Mouse (Mus musculus): ENCODE results near the gene Alkbh1. TPM values are rescaled to one million over a fixed set of nuclear protein-coding genes. Genes with fewer than 3 reads are reported as not detected.

The Alkbh1 gene
- polyA plus RNA-seq, 1 experiment: 5.7 TPM

GRCm38 (mm10) chr12:87428885-87429284 is 14.9 kb downstream of the Alkbh1 start:
- Histone ChIP-seq H3K27me3 (ENCODE audit: control insufficient read depth, insufficient read depth, low read length) (no peaks in the 10 kb centered on the region), H3K4me1 (ENCODE audit: control insufficient read depth, insufficient read depth, insufficient read length, low read length) (no peaks in the 10 kb centered on the region), H3K36me3 (ENCODE audit: control insufficient read depth, insufficient read depth, low read length) (peaks cover 73% of the 10 kb centered on the region), H3K27ac (ENCODE audit: insufficient read depth, low read depth, low read length) (no peak overlapping the region), H3K4me3 (ENCODE audit: low read depth, low read length) (no peak overlapping the region)
- TF ChIP-seq CTCF (IDR thresholded peaks at IDR 0.05; ENCODE audit: extremely low read depth, insufficient read length, insufficient replicate concordance, low read depth, low read length): no peak
- no peak for TF ChIP-seq POLR2A (IDR thresholded peaks at IDR 0.05; ENCODE audit: low read depth, low read length)
- 65% methylated on average over 8 of the region's 8 CpGs for WGBS

GRCm38 (mm10) chr12:87428295-87428694 is 15.5 kb downstream of the Alkbh1 start:
- Histone ChIP-seq H3K27ac (ENCODE audit: insufficient read depth, low read depth, low read length) (no peak overlapping the region), H3K36me3 (ENCODE audit: control insufficient read depth, insufficient read depth, low read length) (peaks cover 72% of the 10 kb centered on the region), H3K27me3 (ENCODE audit: control insufficient read depth, insufficient read depth, low read length) (no peaks in the 10 kb centered on the region), H3K4me3 (ENCODE audit: low read depth, low read length) (no peak overlapping the region), H3K4me1 (ENCODE audit: control insufficient read depth, insufficient read depth, insufficient read length, low read length) (no peaks in the 10 kb centered on the region)
- TF ChIP-seq POLR2A (IDR thresholded peaks at IDR 0.05; ENCODE audit: low read depth, low read length) (no peak), CTCF (IDR thresholded peaks at IDR 0.05; ENCODE audit: extremely low read depth, insufficient read length, insufficient replicate concordance, low read depth, low read length) (no peak)
- WGBS: 75% methylated on average over 2 of the region's 2 CpGs

- Histone ChIP-seq H3K27ac (ENCODE audit: insufficient read depth, low read depth, low read length) (no peak overlapping the region), H3K36me3 (ENCODE audit: control insufficient read depth, insufficient read depth, low read length) (peaks cover 57% of the 10 kb centered on the region), H3K4me3 (ENCODE audit: low read depth, low read length) (no peak overlapping the region), H3K27me3 (ENCODE audit: control insufficient read depth, insufficient read depth, low read length) (no peaks in the 10 kb centered on the region), H3K4me1 (ENCODE audit: control insufficient read depth, insufficient read depth, insufficient read length, low read length) (no peaks in the 10 kb centered on the region)
- TF ChIP-seq CTCF (IDR thresholded peaks at IDR 0.05; ENCODE audit: extremely low read depth, insufficient read length, insufficient replicate concordance, low read depth, low read length): no peak
- TF ChIP-seq POLR2A (IDR thresholded peaks at IDR 0.05; ENCODE audit: low read depth, low read length): no peak
- 91% methylated on average over 5 of the region's 5 CpGs for WGBS
These were observed 17.3 kb downstream of the Alkbh1 start for GRCm38 (mm10) chr12:87426354-87427031.

- Histone ChIP-seq H3K4me3 (ENCODE audit: low read depth, low read length) (no peak overlapping the region), H3K4me1 (ENCODE audit: control insufficient read depth, insufficient read depth, insufficient read length, low read length) (peaks cover 3% of the 10 kb centered on the region; the same call in 1 of the 2 replicates), H3K36me3 (ENCODE audit: control insufficient read depth, insufficient read depth, low read length) (peaks cover 39% of the 10 kb centered on the region), H3K27ac (ENCODE audit: insufficient read depth, low read depth, low read length) (no peak overlapping the region), H3K27me3 (ENCODE audit: control insufficient read depth, insufficient read depth, low read length) (no peaks in the 10 kb centered on the region)
- TF ChIP-seq POLR2A (IDR thresholded peaks at IDR 0.05; ENCODE audit: low read depth, low read length) (no peak), CTCF (IDR thresholded peaks at IDR 0.05; ENCODE audit: extremely low read depth, insufficient read length, insufficient replicate concordance, low read depth, low read length) (no peak)
- WGBS: 62% methylated on average over 3 of the region's 3 CpGs
These were observed 19.3 kb downstream of the Alkbh1 start for GRCm38 (mm10) chr12:87424516-87424915.

GRCm38 (mm10) chr12:87423700-87424099 is 20.1 kb downstream of the Alkbh1 start:
- no peak for TF ChIP-seq CTCF (IDR thresholded peaks at IDR 0.05; ENCODE audit: extremely low read depth, insufficient read length, insufficient replicate concordance, low read depth, low read length)
- TF ChIP-seq POLR2A (IDR thresholded peaks at IDR 0.05; ENCODE audit: low read depth, low read length): no peak

GRCm38 (mm10) chr12:87421708-87422507 is 21.9 kb downstream of the Alkbh1 start:
- Histone ChIP-seq H3K27me3 (ENCODE audit: control insufficient read depth, insufficient read depth, low read length) (no peaks in the 10 kb centered on the region), H3K27ac (ENCODE audit: insufficient read depth, low read depth, low read length) (no peak overlapping the region)

More at GRCm38 (mm10) chr12:87423700-87424099, 20.1 kb downstream of the Alkbh1 start:
- WGBS: 22% methylated on average over 1 of the region's 1 CpGs
- Histone ChIP-seq H3K36me3 (ENCODE audit: control insufficient read depth, insufficient read depth, low read length) (peaks cover 32% of the 10 kb centered on the region), H3K27ac (ENCODE audit: insufficient read depth, low read depth, low read length) (no peak overlapping the region), H3K4me3 (ENCODE audit: low read depth, low read length) (no peak overlapping the region), H3K27me3 (ENCODE audit: control insufficient read depth, insufficient read depth, low read length) (no peaks in the 10 kb centered on the region), H3K4me1 (ENCODE audit: control insufficient read depth, insufficient read depth, insufficient read length, low read length) (peaks cover 3% of the 10 kb centered on the region; the same call in 1 of the 2 replicates)

GRCm38 (mm10) chr12:87419974-87420485 is 23.8 kb downstream of the Alkbh1 start:
- no peak overlapping the region for H3K4me3 ChIP-seq (ENCODE audit: low read depth, low read length)
- H3K4me1 ChIP-seq (ENCODE audit: control insufficient read depth, insufficient read depth, insufficient read length, low read length): peaks cover 3% of the 10 kb centered on the region; the same call in 1 of the 2 replicates
- TF ChIP-seq POLR2A (IDR thresholded peaks at IDR 0.05; ENCODE audit: low read depth, low read length) (no peak), CTCF (IDR thresholded peaks at IDR 0.05; ENCODE audit: extremely low read depth, insufficient read length, insufficient replicate concordance, low read depth, low read length) (no peak)
- H3K27ac ChIP-seq (ENCODE audit: insufficient read depth, low read depth, low read length): no peak overlapping the region
- H3K27me3 ChIP-seq (ENCODE audit: control insufficient read depth, insufficient read depth, low read length): no peaks in the 10 kb centered on the region
- WGBS: 27% methylated on average over 12 of the region's 12 CpGs
- H3K36me3 ChIP-seq (ENCODE audit: control insufficient read depth, insufficient read depth, low read length): peaks cover 8% of the 10 kb centered on the region

More at GRCm38 (mm10) chr12:87421708-87422507, 21.9 kb downstream of the Alkbh1 start:
- WGBS: 53% methylated on average over 5 of the region's 5 CpGs
- Histone ChIP-seq H3K4me1 (ENCODE audit: control insufficient read depth, insufficient read depth, insufficient read length, low read length) (peaks cover 3% of the 10 kb centered on the region; the same call in 1 of the 2 replicates), H3K36me3 (ENCODE audit: control insufficient read depth, insufficient read depth, low read length) (peaks cover 19% of the 10 kb centered on the region), H3K4me3 (ENCODE audit: low read depth, low read length) (no peak overlapping the region)
- TF ChIP-seq POLR2A (IDR thresholded peaks at IDR 0.05; ENCODE audit: low read depth, low read length): no peak
- no peak for TF ChIP-seq CTCF (IDR thresholded peaks at IDR 0.05; ENCODE audit: extremely low read depth, insufficient read length, insufficient replicate concordance, low read depth, low read length)

Data from small intestine, adult 2 months (tissue).